Mouse (Mus musculus): ENCODE data around the gene Azi2. TPM values are rescaled to one million over a fixed set of nuclear protein-coding genes. Genes with fewer than 3 reads are reported as not detected.

The Azi2 gene
- polyA plus RNA-seq, 1 experiment from 2014 or later: 82.5 TPM

DNA sequence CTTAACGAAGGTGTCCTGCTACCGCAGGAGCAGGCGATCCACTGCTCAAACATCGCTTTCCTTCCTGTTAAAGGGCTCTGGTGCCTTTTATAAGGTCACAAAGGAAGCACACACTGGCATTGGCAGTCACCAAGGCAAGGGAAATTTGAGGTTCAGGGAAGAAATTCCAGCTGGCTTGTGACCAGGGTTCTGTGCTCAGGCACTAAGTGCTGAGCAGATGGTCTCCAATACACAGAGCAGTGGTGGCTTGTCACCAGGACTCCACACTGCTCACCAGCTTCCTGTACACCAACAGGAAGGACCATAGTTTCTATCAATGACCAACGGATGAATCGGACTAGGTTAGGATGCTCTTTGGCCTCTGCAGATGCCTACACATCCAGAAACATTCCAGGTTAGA lies 30.1 kb downstream of the Azi2 start:
- no peaks in the 10 kb centered on the region for H3K4me1 ChIP-seq (replicated peaks; ENCODE audit: control insufficient read depth, insufficient read depth, low read length)
- H3K36me3 ChIP-seq (ENCODE audit: control insufficient read depth, insufficient read depth, low read length): no peaks in the 10 kb centered on the region
- no peaks in the 10 kb centered on the region for H3K9me3 ChIP-seq (ENCODE audit: control insufficient read depth, low read length)
- 96% methylated on average over 6 of the region's 6 CpGs for WGBS
- no peak for DNase-seq (ENCODE audit: low spot score)
- H3K4me3 ChIP-seq (ENCODE audit: low read depth, low read length): no peak overlapping the region
- no peaks in the 10 kb centered on the region for H3K27me3 ChIP-seq (ENCODE audit: control insufficient read depth, insufficient read depth, low read length)
- H3K9ac ChIP-seq (ENCODE audit: low read depth, low read length): no peak overlapping the region
- H3K4me2 ChIP-seq (replicated peaks; ENCODE audit: low read depth, low read length): no peak overlapping the region
- H3K27ac ChIP-seq (ENCODE audit: low read depth, low read length): no peak overlapping the region
- ATAC-seq (ENCODE audit: low FRiP score): no peak

DNA sequence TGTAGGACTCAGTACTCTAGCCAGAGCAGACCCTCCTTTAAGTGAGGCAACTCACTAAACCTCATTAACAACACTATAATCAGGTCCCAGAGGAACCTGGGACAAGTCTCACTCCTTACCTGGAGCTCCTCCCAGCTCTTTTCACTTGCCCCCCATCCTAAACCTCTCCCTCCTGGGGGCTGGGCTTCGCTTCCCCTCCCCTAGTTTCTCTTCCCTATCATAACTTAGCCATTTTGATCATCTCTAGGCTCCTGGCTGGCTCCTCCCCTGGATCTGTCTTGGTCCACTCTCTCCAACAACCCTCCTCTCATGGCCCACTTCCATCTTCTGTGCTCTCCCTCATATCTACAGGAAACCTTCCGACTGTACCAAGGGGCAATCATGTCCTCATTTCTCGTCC lies 31.0 kb downstream of the Azi2 start:
- no peak for ATAC-seq (ENCODE audit: low FRiP score)
- H3K9me3 ChIP-seq (ENCODE audit: control insufficient read depth, low read length): no peaks in the 10 kb centered on the region
- H3K36me3 ChIP-seq (ENCODE audit: control insufficient read depth, insufficient read depth, low read length): no peaks in the 10 kb centered on the region
- no peak overlapping the region for H3K4me3 ChIP-seq (ENCODE audit: low read depth, low read length)
- 81% methylated on average over 3 of the region's 3 CpGs for WGBS
- H3K4me1 ChIP-seq (replicated peaks; ENCODE audit: control insufficient read depth, insufficient read depth, low read length): no peaks in the 10 kb centered on the region
- no peak overlapping the region for H3K4me2 ChIP-seq (replicated peaks; ENCODE audit: low read depth, low read length)
- DNase-seq (ENCODE audit: low spot score): no peak
- no peaks in the 10 kb centered on the region for H3K27me3 ChIP-seq (ENCODE audit: control insufficient read depth, insufficient read depth, low read length)
- no peak overlapping the region for H3K27ac ChIP-seq (ENCODE audit: low read depth, low read length)
- H3K9ac ChIP-seq (ENCODE audit: low read depth, low read length): no peak overlapping the region

DNA sequence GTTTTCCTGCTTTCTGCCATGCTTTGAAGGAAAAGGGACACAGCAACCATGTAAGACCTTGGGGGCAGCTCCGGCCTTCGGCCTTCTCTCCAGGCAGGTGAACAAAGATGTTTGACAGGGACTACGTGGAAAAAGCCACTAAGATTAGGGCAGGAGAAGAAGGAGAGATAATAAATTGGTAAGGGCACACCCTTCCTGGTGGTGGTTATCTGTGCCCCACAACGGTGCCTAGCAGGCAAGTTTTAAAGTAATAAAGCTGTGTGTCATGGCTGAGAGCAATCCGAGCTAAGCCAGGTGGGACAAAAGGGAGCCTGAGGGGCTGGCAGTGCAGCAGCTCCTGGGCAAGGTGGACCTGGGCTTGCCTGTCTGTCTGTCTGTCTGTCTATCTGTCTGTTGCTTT lies 31.8 kb downstream of the Azi2 start:
- WGBS: 88% methylated on average over 5 of the region's 5 CpGs
- Histone ChIP-seq H3K4me2 (replicated peaks; ENCODE audit: low read depth, low read length) (no peak overlapping the region), H3K27ac (ENCODE audit: low read depth, low read length) (no peak overlapping the region), H3K36me3 (ENCODE audit: control insufficient read depth, insufficient read depth, low read length) (no peaks in the 10 kb centered on the region), H3K27me3 (ENCODE audit: control insufficient read depth, insufficient read depth, low read length) (no peaks in the 10 kb centered on the region), H3K9me3 (ENCODE audit: control insufficient read depth, low read length) (no peaks in the 10 kb centered on the region), H3K4me1 (replicated peaks; ENCODE audit: control insufficient read depth, insufficient read depth, low read length) (no peaks in the 10 kb centered on the region), H3K9ac (ENCODE audit: low read depth, low read length) (no peak overlapping the region), H3K4me3 (ENCODE audit: low read depth, low read length) (no peak overlapping the region)
- DNase-seq (ENCODE audit: low spot score) (no peak), ATAC-seq (ENCODE audit: low FRiP score) (no peak)

DNA sequence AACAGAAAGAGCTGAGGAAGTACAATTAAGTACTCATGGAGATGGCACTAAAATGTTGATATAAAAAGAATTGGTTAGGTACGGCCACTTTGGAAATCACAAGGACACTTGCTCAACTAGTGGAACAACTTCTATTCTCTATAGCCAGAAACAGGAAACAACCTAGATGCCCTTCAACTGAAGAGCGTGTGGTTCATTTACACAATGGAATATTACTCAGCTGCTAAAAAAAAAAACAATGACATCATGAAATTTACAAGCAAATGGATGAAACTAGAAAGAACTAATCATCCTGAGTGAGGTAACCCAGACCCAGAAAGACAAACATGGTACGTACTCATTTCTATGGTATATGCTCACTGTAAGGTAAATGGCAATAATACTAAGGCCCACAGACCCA lies 33.1 kb downstream of the Azi2 start:
- Histone ChIP-seq H3K9me3 (ENCODE audit: control insufficient read depth, low read length) (no peaks in the 10 kb centered on the region), H3K36me3 (ENCODE audit: control insufficient read depth, insufficient read depth, low read length) (no peaks in the 10 kb centered on the region), H3K4me2 (replicated peaks; ENCODE audit: low read depth, low read length) (no peak overlapping the region), H3K4me3 (ENCODE audit: low read depth, low read length) (no peak overlapping the region), H3K27me3 (ENCODE audit: control insufficient read depth, insufficient read depth, low read length) (no peaks in the 10 kb centered on the region), H3K9ac (ENCODE audit: low read depth, low read length) (no peak overlapping the region), H3K27ac (ENCODE audit: low read depth, low read length) (no peak overlapping the region), H3K4me1 (replicated peaks; ENCODE audit: control insufficient read depth, insufficient read depth, low read length) (no peaks in the 10 kb centered on the region)
- DNase-seq (ENCODE audit: low spot score): no peak
- WGBS: 94% methylated on average over 3 of the region's 3 CpGs
- no peak for ATAC-seq (ENCODE audit: low FRiP score)

DNA sequence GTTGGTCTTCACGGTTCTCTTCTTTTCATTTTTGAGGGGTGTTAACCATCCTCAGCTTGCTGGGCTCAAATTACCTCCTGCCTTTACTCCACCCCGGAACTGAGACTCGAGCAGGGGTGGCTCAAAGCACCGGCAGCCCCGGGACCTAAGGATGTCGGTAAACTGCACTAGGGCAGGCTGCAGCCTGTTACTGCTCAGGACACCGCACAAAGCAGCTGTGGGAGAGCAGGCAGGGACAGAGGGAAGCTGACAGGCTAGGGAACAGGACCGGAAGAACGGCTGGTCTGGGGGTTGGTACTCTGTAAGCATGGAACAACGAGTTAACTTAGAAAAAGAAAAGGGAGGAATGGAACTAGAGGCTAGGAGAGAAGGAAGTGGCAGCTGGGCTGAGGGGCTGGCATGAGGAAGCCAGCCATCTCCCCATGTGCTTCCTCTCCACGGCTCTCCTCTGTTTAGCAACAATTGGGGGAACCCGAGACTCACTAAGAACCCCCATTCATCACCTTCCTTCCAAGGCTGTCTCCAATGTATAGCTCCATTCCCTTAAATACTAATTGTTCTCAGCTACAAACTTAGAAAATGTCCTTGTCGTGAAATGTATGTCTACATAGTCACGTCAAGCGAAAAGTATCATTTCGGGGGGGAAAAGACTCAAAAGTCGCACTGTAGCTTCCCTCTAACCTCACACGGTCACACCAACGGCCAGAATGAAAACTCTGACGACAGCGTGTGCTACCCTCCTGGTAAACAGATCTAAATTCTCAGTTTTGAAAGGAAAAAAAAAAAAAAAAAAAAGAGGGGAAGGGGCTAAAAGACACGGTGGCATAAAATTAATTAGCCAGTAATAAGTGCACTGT lies 42.5 kb downstream of the Azi2 start:
- Histone ChIP-seq H3K27me3 (ENCODE audit: control insufficient read depth, insufficient read depth, low read length) (no peaks in the 10 kb centered on the region), H3K27ac (ENCODE audit: low read depth, low read length) (no peak overlapping the region), H3K9ac (ENCODE audit: low read depth, low read length) (no peak overlapping the region), H3K4me2 (replicated peaks; ENCODE audit: low read depth, low read length) (peak overlapping the region; percentile 41), H3K36me3 (ENCODE audit: control insufficient read depth, insufficient read depth, low read length) (no peaks in the 10 kb centered on the region), H3K9me3 (ENCODE audit: control insufficient read depth, low read length) (no peaks in the 10 kb centered on the region), H3K4me3 (ENCODE audit: low read depth, low read length) (peak overlapping the region; percentile 8; the same call in 1 of the 2 replicates), H3K4me1 (replicated peaks; ENCODE audit: control insufficient read depth, insufficient read depth, low read length) (no peaks in the 10 kb centered on the region; the same call in 1 of the 2 replicates)
- DNase-seq (ENCODE audit: low spot score) (peak; percentile 34), ATAC-seq (ENCODE audit: low FRiP score) (no peak)
- WGBS: 37% methylated on average over 22 of the region's 22 CpGs

DNA sequence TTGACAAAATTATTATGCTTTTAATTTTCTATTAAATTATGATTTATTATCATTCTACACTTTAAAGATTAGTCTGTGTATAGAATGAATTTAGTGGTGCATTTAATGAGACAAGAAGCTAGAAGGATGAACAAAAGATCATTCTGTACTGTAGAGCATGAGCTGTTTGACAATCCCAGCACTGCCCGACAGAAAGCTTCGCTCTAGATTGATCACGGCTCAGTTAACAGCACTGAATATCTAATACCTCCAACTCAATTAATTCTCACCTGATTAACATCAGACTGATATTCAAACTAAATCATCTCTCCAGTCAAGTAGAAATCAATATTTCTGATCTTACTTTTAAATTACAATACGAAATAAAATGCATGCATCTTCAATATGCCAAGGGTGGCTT lies 43.5 kb downstream of the Azi2 start:
- Histone ChIP-seq H3K9ac (ENCODE audit: low read depth, low read length) (no peak overlapping the region), H3K4me3 (ENCODE audit: low read depth, low read length) (no peak overlapping the region), H3K36me3 (ENCODE audit: control insufficient read depth, insufficient read depth, low read length) (no peaks in the 10 kb centered on the region), H3K4me1 (replicated peaks; ENCODE audit: control insufficient read depth, insufficient read depth, low read length) (no peaks in the 10 kb centered on the region; the same call in 1 of the 2 replicates), H3K4me2 (replicated peaks; ENCODE audit: low read depth, low read length) (no peak overlapping the region), H3K27me3 (ENCODE audit: control insufficient read depth, insufficient read depth, low read length) (no peaks in the 10 kb centered on the region), H3K9me3 (ENCODE audit: control insufficient read depth, low read length) (no peaks in the 10 kb centered on the region), H3K27ac (ENCODE audit: low read depth, low read length) (no peak overlapping the region)
- no peak for DNase-seq (ENCODE audit: low spot score)
- ATAC-seq (ENCODE audit: low FRiP score): no peak
- WGBS: 69% methylated on average over 4 of the region's 4 CpGs

DNA sequence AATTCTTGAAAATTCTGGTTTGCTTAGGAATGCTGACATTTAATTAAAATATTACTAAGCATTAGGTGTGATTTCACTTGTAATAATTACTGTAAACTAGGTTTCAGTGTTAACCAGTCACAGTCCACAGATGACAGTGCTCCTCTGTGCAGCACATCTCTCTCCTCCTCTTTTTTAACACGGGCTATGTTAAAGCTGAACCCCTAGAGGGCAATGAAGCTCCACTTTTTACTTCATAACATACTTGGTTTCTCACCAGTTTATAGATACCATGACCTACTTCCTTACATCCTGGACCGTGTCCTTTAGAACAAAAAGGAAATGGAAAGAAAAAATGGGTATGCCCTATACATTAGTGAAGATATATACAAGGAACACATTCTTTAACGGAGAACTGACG lies 59.1 kb downstream of the Azi2 start:
- Histone ChIP-seq H3K9me3 (ENCODE audit: control insufficient read depth, low read length) (no peaks in the 10 kb centered on the region), H3K4me2 (replicated peaks; ENCODE audit: low read depth, low read length) (no peak overlapping the region), H3K4me3 (ENCODE audit: low read depth, low read length) (no peak overlapping the region), H3K36me3 (ENCODE audit: control insufficient read depth, insufficient read depth, low read length) (no peaks in the 10 kb centered on the region), H3K27me3 (ENCODE audit: control insufficient read depth, insufficient read depth, low read length) (no peaks in the 10 kb centered on the region), H3K27ac (ENCODE audit: low read depth, low read length) (no peak overlapping the region), H3K4me1 (replicated peaks; ENCODE audit: control insufficient read depth, insufficient read depth, low read length) (no peaks in the 10 kb centered on the region), H3K9ac (ENCODE audit: low read depth, low read length) (no peak overlapping the region)
- WGBS: 73% methylated on average over 4 of the region's 4 CpGs
- DNase-seq (ENCODE audit: low spot score) (peak; percentile 25), ATAC-seq (ENCODE audit: low FRiP score) (0 out of 2 replicates have a peak, but pooled peaks have one; percentile 43)

DNA sequence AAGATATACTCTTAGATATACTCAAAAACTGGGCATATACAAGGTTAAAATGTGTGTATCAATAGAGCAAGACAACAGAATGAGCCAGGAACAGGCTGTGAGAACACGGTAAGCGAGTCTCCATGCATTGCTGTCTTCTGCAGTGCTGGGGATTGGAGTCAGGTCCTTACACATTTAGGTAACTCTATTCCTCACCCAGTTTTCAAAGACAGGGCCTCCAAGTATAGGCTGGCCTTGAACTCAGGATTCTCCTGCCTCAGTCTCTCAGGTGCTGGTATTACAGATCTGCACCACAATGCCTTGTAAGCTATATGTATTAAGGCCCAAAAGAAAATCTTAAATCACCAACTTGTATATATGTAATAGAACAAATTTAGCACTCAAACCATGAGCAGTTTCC lies 60.2 kb downstream of the Azi2 start:
- no peak overlapping the region for H3K9ac ChIP-seq (ENCODE audit: low read depth, low read length)
- H3K27me3 ChIP-seq (ENCODE audit: control insufficient read depth, insufficient read depth, low read length): no peaks in the 10 kb centered on the region
- no peak for ATAC-seq (ENCODE audit: low FRiP score)
- H3K27ac ChIP-seq (ENCODE audit: low read depth, low read length): no peak overlapping the region
- no peaks in the 10 kb centered on the region for H3K36me3 ChIP-seq (ENCODE audit: control insufficient read depth, insufficient read depth, low read length)
- H3K4me2 ChIP-seq (replicated peaks; ENCODE audit: low read depth, low read length): no peak overlapping the region
- no peaks in the 10 kb centered on the region for H3K4me1 ChIP-seq (replicated peaks; ENCODE audit: control insufficient read depth, insufficient read depth, low read length)
- no peaks in the 10 kb centered on the region for H3K9me3 ChIP-seq (ENCODE audit: control insufficient read depth, low read length)
- no peak overlapping the region for H3K4me3 ChIP-seq (ENCODE audit: low read depth, low read length)
- no peak for DNase-seq (ENCODE audit: low spot score)
- WGBS: 98% methylated on average over 2 of the region's 2 CpGs

DNA sequence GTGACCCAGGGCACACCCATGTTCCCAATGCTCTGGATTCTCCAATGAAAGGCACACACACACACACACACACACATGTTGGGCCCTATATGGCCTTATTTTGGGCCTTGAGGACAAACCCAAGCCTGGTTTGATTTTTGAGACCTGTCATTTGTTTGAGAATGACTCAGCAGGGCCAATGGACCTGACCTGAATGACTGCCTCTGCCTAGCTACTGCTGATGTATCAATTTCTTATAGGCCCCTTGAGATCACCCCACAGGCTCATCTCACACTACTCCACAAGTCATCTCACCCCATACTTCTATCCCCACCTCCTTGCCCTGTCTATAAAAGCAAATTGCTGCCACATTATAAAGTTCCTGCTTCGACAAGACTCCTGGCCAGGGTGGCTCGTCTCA lies 61.5 kb downstream of the Azi2 start:
- Histone ChIP-seq H3K4me3 (ENCODE audit: low read depth, low read length) (no peak overlapping the region), H3K9me3 (ENCODE audit: control insufficient read depth, low read length) (no peaks in the 10 kb centered on the region), H3K27ac (ENCODE audit: low read depth, low read length) (no peak overlapping the region), H3K36me3 (ENCODE audit: control insufficient read depth, insufficient read depth, low read length) (no peaks in the 10 kb centered on the region), H3K27me3 (ENCODE audit: control insufficient read depth, insufficient read depth, low read length) (no peaks in the 10 kb centered on the region), H3K9ac (ENCODE audit: low read depth, low read length) (no peak overlapping the region), H3K4me2 (replicated peaks; ENCODE audit: low read depth, low read length) (no peak overlapping the region), H3K4me1 (replicated peaks; ENCODE audit: control insufficient read depth, insufficient read depth, low read length) (no peaks in the 10 kb centered on the region)
- DNase-seq (ENCODE audit: low spot score) (no peak), ATAC-seq (ENCODE audit: low FRiP score) (no peak)
- 94% methylated on average over 2 of the region's 2 CpGs for WGBS

All from hindbrain, embryonic 11.5 days (tissue).